Mouse (Mus musculus) kidney, adult 2 months (tissue): Measurements from ENCODE around the gene Cd86.

ENCODE experiments used
- CTCF ChIP-seq: fragments of 200-500 bp; conservative IDR thresholded peaks from 2 replicates; pipeline ENCODE4 v1.5.1; 2011; ENCODE audit warnings: low read depth, mild to moderate bottlenecking, control low read depth, low read length, moderate library complexity, mixed read lengths; ENCODE audit not compliant: insufficient read depth, insufficient read length
- POLR2A ChIP-seq: fragments of 200-500 bp; IDR thresholded peaks from one replicate; pipeline ENCODE4 v1.6.1; 2011; ENCODE audit warnings: low read depth, low read length, control low read depth

GRCm38 (mm10) chr16:36711760-36712159 is 45.9 kb upstream of the Cd86 start:
- TF ChIP-seq CTCF: no peak
- TF ChIP-seq POLR2A: no peak
